Mouse (Mus musculus) layer of hippocampus, postnatal 14 days (tissue): ENCODE results near the gene 4930579F01Rik. TPM values are rescaled to one million over a fixed set of nuclear protein-coding genes. Genes with fewer than 3 reads are reported as not detected.

Experiments
- total RNA-seq, 2 experiments: library from RNA; stranded (reverse); gene quantifications; 2 replicates each; pipeline ENCODE4 v1.2.3; 2021

4930579F01Rik gene
- total RNA-seq, 2 experiments from 2014 or later: not detected

Other genes with a start within 250 kb of the 4930579F01Rik start
- gene Dapp1, start 212.3 kb downstream of the 4930579F01Rik start, total RNA-seq: 1 to 10 TPM; 3.6 to 5.3 TPM
- 1 to 10 TPM; 1.4 TPM for gene 1110002E22Rik, start 128.8 kb downstream of the 4930579F01Rik start, total RNA-seq
- under 1 TPM in 1 of 2 experiments, not detected in 1; 0.32 TPM for gene Gm5105, start 126.4 kb downstream of the 4930579F01Rik start, total RNA-seq
- gene Trmt10a, start 50.4 kb downstream of the 4930579F01Rik start, total RNA-seq: 1 to 10 TPM; 5.1 to 7.9 TPM
- gene Mttp, start 48.9 kb downstream of the 4930579F01Rik start, total RNA-seq: 1 to 10 TPM; 4.5 to 5.0 TPM
- gene Adh7, start 23.9 kb upstream of the 4930579F01Rik start, total RNA-seq: under 1 TPM in 1 of 2 experiments, not detected in 1; 0.09 TPM
- 1 to 10 TPM; 1.0 to 1.7 TPM for gene Adh1, start 67.2 kb upstream of the 4930579F01Rik start, total RNA-seq
- gene Adh6a, start 119.5 kb upstream of the 4930579F01Rik start, total RNA-seq: not detected
- not detected for gene Adh6b, start 147.9 kb upstream of the 4930579F01Rik start, total RNA-seq
- not detected for gene Adh4, start 221.6 kb upstream of the 4930579F01Rik start, total RNA-seq
- 10 to 100 TPM; 83.1 to 83.9 TPM for gene Adh5, start 249.3 kb upstream of the 4930579F01Rik start, total RNA-seq